Mouse (Mus musculus): ENCODE measurements around the gene Cacng3.

GRCm38 (mm10) chr7:122632946-122633345, 37.3 kb upstream of the Cacng3 start:
- TF ChIP-seq EP300 (IDR thresholded peaks at IDR 0.05; ENCODE audit: low read depth) (no peak), CTCF (IDR thresholded peaks at IDR 0.05; ENCODE audit: low read depth) (no peak)
